Mouse (Mus musculus) heart, adult 18-20 months (tissue): ENCODE data around the gene Ptpn3. TPM values are rescaled to one million over a fixed set of nuclear protein-coding genes. Genes with fewer than 3 reads are reported as not detected.

ENCODE experiments used
- DNase-seq, 2 experiments: peaks; one replicate each; pipeline ENCODE4 v3.0.0; 2021 to 2022; ENCODE audit warnings: mixed read lengths in 1 of 2
- long read RNA-seq, 2 experiments: library from polyadenylated mRNA; stranded (forward); transcript quantifications; one replicate each; pipeline ENCODE4 v2.0.0; 2021
- total RNA-seq, 2 experiments: library from RNA; stranded (reverse); gene quantifications; 2 replicates each; pipeline ENCODE4 v1.2.3; 2021

Ptpn3 gene
- total RNA-seq, result 10 to 100 TPM; 34.5 to 41.4 TPM
- long read RNA-seq, experiment 1, partial matches to known transcripts, result 25 of 28 reads
- long read RNA-seq, experiment 1, other reads (novel, unspliced or antisense), result 3 of 28 reads
- long read RNA-seq, experiment 2, partial matches to known transcripts, result 8 of 14 reads
- long read RNA-seq, experiment 2, other reads (novel, unspliced or antisense), result 6 of 14 reads

GRCm38 (mm10) chr4:57301410-57302313 lies at the start of gene Ptpn3:
Ptpn3 (minus strand) TSS chr4:57301837.
- peak; percentile 90 to 91 for DNase-seq

- no peak for DNase-seq
Measured at GRCm38 (mm10) chr4:57350541-57350940, 48.9 kb upstream of the Ptpn3 start.

- DNase-seq, result no peak
Measured at GRCm38 (mm10) chr4:57343996-57344395, 42.4 kb upstream of the Ptpn3 start.

DNA sequence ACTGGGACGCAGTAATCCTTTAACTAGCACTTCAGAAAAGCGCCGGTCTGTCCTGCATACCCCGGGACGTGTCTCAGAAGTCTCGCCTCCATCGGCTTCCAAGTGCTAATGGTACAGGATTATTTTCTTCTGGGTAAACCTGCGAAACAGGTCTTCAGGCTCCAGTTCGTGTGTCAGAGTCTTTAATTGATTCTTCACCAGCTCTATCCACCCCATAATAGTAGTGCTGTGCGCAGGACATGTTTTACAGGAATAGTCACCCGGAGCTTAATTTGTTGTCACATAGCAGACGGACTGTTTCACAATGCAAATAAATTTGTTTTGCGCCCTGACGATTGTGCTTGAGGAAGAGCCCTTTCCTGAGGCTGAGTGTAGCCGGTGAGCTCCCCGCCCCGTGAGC lies 37.3 kb upstream of the Ptpn3 start:
- no peak for DNase-seq

DNA sequence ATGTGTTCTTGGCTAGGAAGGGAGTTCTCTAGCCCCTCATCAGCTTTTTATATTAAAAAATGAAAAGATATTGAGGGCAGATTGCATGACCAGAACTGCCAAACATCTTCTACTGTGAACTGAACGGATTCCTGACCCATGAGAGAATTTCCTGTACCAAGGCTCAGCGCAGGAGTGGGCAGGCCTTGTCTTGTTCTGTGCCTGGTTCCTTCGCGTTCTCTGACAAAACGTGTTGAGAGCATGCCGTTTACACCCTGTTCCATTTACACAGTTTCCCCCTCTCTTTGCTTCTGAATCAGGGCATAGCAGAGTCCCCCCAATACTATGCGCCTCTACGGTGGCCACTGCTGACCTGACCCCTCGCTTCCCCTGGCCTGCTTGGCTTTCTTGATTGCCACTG lies 36.4 kb upstream of the Ptpn3 start:
- no peak for DNase-seq

- no peak for DNase-seq
Measured at GRCm38 (mm10) chr4:57335000-57335666, 33.5 kb upstream of the Ptpn3 start.

- DNase-seq, result no peak
Measured at GRCm38 (mm10) chr4:57333926-57334548, 32.4 kb upstream of the Ptpn3 start.

DNA sequence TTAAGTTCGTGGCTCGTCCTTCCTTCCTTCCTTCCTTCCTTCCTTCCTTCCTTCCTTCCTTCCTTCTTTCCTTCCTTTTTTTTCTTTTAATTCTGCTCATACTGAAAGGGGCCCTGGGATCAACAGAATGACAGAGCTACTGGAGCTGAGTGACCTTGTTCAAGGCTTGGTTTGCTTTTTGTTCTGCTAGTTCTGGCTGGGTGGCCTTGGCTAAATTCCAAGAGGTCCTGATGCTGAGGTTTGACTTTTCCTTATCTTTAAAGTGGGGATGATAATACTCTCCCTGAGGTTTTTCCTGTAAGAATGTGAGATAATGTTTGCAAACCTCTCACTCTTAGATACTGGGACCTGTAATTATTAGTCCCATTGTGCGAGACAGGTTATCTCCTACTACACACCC lies 30.9 kb upstream of the Ptpn3 start:
- DNase-seq, result no peak

GRCm38 (mm10) chr4:57320606-57321327 lies 19.1 kb upstream of the Ptpn3 start:
- peak; percentile 17 to 70 for DNase-seq

GRCm38 (mm10) chr4:57318525-57319212 lies 17.0 kb upstream of the Ptpn3 start:
- peak; percentile 37 to 41 for DNase-seq

GRCm38 (mm10) chr4:57312256-57313166 lies 10.9 kb upstream of the Ptpn3 start:
- no peak for DNase-seq

- no peak for DNase-seq
Measured at GRCm38 (mm10) chr4:57311750-57312149, 10.1 kb upstream of the Ptpn3 start.

DNA sequence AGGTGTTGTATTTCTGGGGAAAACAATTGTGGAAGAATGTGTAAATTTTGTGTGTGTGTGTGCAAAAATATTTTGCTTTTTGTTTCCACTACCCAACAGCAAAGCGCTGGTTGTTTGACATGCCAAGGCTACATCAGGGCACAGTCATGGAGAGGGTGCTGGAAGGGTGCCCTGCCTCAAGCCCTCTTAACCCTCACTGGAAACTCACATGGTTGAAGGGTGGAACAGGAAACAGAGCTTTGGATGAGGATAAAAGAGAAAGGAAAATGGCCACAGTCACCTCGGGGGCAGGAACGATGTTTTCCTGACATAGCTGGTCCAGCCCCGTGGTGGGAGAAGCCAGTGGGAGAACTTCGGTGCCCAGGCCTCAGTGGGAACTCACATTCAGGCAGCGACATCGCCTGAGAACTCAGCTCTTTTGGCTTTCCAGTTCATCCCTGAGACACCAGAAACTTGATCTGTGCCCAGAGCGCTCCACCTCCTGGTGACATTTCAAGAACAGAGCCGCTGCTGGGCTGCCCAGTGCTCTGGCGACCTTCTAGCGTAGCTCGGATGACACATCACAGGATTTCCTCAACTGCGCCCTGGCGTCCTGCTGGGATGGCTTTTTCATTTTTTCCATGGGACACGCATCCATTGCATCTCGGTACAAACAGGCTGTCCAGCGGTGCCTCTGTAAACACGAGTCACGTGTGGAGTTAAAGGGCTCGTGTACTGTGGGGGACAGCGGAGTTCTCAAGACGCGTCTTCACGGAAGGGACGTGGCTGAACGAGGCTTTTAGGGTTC lies 6.8 kb upstream of the Ptpn3 start:
- DNase-seq, result peak; percentile 64 to 70

DNA sequence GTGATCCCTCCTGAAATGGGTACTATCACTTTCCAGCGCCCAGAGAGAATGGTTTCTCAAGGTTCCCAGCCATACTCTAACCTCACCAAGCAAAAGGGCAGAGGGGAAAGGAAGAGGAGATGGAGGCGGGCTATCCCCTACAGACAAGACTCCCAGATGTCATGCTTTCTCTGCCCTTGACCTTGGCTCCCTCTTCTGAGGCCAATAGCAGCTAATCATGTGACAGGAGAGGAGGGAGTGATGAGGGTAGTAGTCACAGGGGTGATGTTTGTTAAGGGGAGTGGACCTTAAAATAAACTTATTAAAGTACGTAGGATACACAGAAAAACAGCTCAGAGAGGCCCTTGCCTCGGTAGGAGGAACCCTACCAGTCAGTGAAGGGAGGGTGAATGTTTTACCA lies 6.1 kb upstream of the Ptpn3 start:
- no peak for DNase-seq

GRCm38 (mm10) chr4:57306260-57306659 lies 4.6 kb upstream of the Ptpn3 start:
- no peak for DNase-seq

GRCm38 (mm10) chr4:57305644-57306043 lies 4.0 kb upstream of the Ptpn3 start:
- no peak for DNase-seq

DNA sequence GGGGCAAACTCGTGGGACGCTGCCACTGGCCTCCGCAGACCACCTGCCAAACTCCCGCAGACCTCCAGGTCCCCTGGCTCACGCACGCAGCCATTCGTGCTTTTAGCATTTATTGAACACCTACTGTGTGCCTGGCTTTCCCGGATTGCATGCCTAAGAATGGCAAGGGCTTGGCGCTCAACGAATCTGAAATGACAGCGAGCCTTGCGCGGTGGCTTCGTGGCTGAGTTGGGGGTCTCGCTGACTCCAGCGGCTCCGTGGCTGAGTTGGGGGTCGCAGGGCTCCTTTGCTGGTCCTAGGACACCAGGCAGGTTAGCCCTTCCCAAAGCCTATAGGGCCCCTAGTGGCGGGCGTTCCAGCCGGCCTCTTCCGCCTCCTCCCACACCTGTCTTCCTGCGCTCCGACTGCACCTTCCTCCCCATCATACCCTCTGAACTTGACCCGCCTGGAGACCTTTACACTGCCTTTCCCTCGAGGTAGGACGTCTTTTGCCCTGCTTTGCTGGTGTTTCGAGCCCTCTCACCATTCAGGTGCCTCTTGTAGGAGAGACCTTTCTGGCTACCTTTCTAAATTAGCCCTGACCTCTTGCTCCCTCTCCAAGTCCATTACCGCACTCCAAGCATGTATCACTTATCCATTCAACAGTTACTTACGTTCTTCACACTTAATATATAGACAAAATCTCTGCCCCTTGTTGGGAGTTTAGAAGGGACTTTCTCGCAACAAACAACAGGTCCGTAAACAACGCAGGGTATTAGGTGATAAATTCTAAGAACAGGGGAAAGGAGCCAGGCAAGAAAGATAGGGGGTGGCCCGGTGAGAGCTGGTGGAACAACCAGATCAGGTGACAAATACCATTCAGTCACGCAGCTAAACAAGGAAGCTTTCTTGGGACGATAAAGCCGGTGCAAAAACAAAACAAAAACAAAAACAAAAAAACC lies 898 bp downstream of the Ptpn3 start:
- peak; percentile 27 to 75 for DNase-seq
